Comparison of ENCODE assay signal across 1 mouse cellular context in genomic region chr5:110479228-110479627, GRCm38 (mm10).
TF ChIP-seq lines count a peak whose summit lies in the region.

No protein-coding gene starts in this region.

TF ChIP-seq in MEL, 35 proteins besides CTCF, POLR2A, EP300 and RAD21 (continued from another document):
- peak; percentile 72 for TF ChIP-seq GATA1 (IDR thresholded peaks at IDR 0.05; ENCODE audit: low read depth, low read length)
- no peak for TF ChIP-seq SMC3 (IDR thresholded peaks at IDR 0.05; ENCODE audit: low read depth, low read length)
- TF ChIP-seq RCOR1 (IDR thresholded peaks at IDR 0.05; ENCODE audit: low read depth, low read length): no peak
- TF ChIP-seq BHLHE40 (IDR thresholded peaks at IDR 0.05; ENCODE audit: borderline replicate concordance, low read depth, low read length): no peak
- no peak for TF ChIP-seq MAZ (IDR thresholded peaks at IDR 0.05; ENCODE audit: low read depth, low read length)
- peak; percentile 61; the same call in 1 of the 2 replicates for TF ChIP-seq ELF1 (IDR thresholded peaks at IDR 0.05; ENCODE audit: low read depth, low read length)
- TF ChIP-seq TCF12 (IDR thresholded peaks at IDR 0.05; ENCODE audit: low read depth, low read length): 0 out of 2 replicates have a peak, but pooled peaks have one; percentile 19
- TF ChIP-seq TBP (IDR thresholded peaks at IDR 0.05; ENCODE audit: low read depth, low read length): no peak
- TF ChIP-seq JUND (IDR thresholded peaks at IDR 0.05; ENCODE audit: low read depth, low read length): no peak
- no peak for TF ChIP-seq MAFK (IDR thresholded peaks at IDR 0.05; ENCODE audit: borderline replicate concordance, low read depth, low read length)
- TF ChIP-seq ZKSCAN1 (IDR thresholded peaks at IDR 0.05; ENCODE audit: low read depth, low read length): no peak
- 0 out of 2 replicates have a peak, but pooled peaks have one; percentile 17 for TF ChIP-seq TAL1 (IDR thresholded peaks at IDR 0.05; ENCODE audit: low read length)
- no peak for TF ChIP-seq USF1 (IDR thresholded peaks at IDR 0.05; ENCODE audit: low read depth, low read length)
- no peak for TF ChIP-seq POLR2AphosphoS2 (IDR thresholded peaks at IDR 0.05; ENCODE audit: low read length)
- TF ChIP-seq ZC3H11A (IDR thresholded peaks at IDR 0.05; ENCODE audit: low read depth, low read length): no peak
TF ChIP-seq in MEL: peak in this region for 8.
